Mouse (Mus musculus) myocyte (in vitro differentiated cells): ENCODE data around the gene Irgc1. TPM values are rescaled to one million over a fixed set of nuclear protein-coding genes. Genes with fewer than 3 reads are reported as not detected.

Source experiments
- H3K27me3 ChIP-seq: one replicate; pipeline ENCODE4 v1.6.1; 2011; ENCODE audit not compliant: control insufficient read depth, insufficient read depth, insufficient read length
- H3K36me3 ChIP-seq: one replicate; pipeline ENCODE4 v1.6.1; 2011; ENCODE audit not compliant: control insufficient read depth, insufficient read depth
- H3K4me2 ChIP-seq: one replicate; pipeline ENCODE4 v1.6.1; 2011; ENCODE audit warnings: low read depth, control low read depth
- H3K4me3 ChIP-seq: one replicate; pipeline ENCODE4 v1.5.1; 2011; ENCODE audit warnings: mild to moderate bottlenecking, control low read depth, moderate library complexity
- H3K79me2 ChIP-seq: one replicate; pipeline ENCODE4 v1.6.1; 2011; ENCODE audit not compliant: control insufficient read depth, insufficient read depth
- H3ac ChIP-seq: one replicate; pipeline ENCODE4 v1.6.1; 2011; ENCODE audit not compliant: control insufficient read depth, insufficient read length
- CEBPB ChIP-seq: IDR thresholded peaks from 2 replicates; pipeline ENCODE4 v1.6.1; 2011; ENCODE audit warnings: mild to moderate bottlenecking, moderate library complexity; ENCODE audit not compliant: poor library complexity, insufficient read depth, severe bottlenecking
- E2F4 ChIP-seq: IDR thresholded peaks from one replicate; pipeline ENCODE4 v1.6.1; 2011; ENCODE audit warnings: mild to moderate bottlenecking, control low read depth, moderate library complexity; ENCODE audit not compliant: insufficient read depth
- MAX ChIP-seq: IDR thresholded peaks from one replicate; pipeline ENCODE4 v1.6.1; 2011; ENCODE audit warnings: low read depth, mild to moderate bottlenecking, control low read depth
- MYOD1 ChIP-seq, 3 experiments: IDR thresholded peaks; one replicate each; pipeline ENCODE4 v1.6.1; 2011; ENCODE audit warnings: control low read depth in 2 of 3, low read depth in 2 of 3, mild to moderate bottlenecking in 2 of 3, moderate library complexity in 1 of 3; ENCODE audit not compliant: insufficient read length in 2 of 3, control insufficient read depth in 1 of 3
- MYOG ChIP-seq, 3 experiments: IDR thresholded peaks; one replicate each; pipeline ENCODE4 v1.6.1; 2011; ENCODE audit warnings: control low read depth in 2 of 3, low read depth in 2 of 3, mild to moderate bottlenecking in 2 of 3; ENCODE audit not compliant: insufficient read length in 2 of 3, control insufficient read depth in 1 of 3, insufficient read depth in 1 of 3
- POLR2A ChIP-seq: IDR thresholded peaks from one replicate; pipeline ENCODE4 v1.6.1; 2011; ENCODE audit warnings: low read depth, mild to moderate bottlenecking, control low read depth, moderate library complexity; ENCODE audit not compliant: insufficient read length
- POLR2AphosphoS2 ChIP-seq: IDR thresholded peaks from one replicate; pipeline ENCODE4 v1.6.1; 2011; ENCODE audit warnings: low read depth, control low read depth; ENCODE audit not compliant: insufficient read length
- REST ChIP-seq: IDR thresholded peaks from one replicate; pipeline ENCODE4 v1.6.1; 2011; ENCODE audit warnings: mild to moderate bottlenecking, control low read depth, moderate library complexity; ENCODE audit not compliant: insufficient read depth, insufficient read length
- SRF ChIP-seq: IDR thresholded peaks from one replicate; pipeline ENCODE4 v1.6.1; 2011; ENCODE audit warnings: low read depth; ENCODE audit not compliant: control insufficient read depth, insufficient read length
- TCF12 ChIP-seq: IDR thresholded peaks from one replicate; pipeline ENCODE4 v1.6.1; 2011; ENCODE audit warnings: mild to moderate bottlenecking, control low read depth; ENCODE audit not compliant: poor library complexity, insufficient read depth, severe bottlenecking
- TCF3 ChIP-seq: IDR thresholded peaks from one replicate; pipeline ENCODE4 v1.6.1; 2011; ENCODE audit warnings: low read depth, control low read depth; ENCODE audit not compliant: insufficient read length
- USF1 ChIP-seq: IDR thresholded peaks from one replicate; pipeline ENCODE4 v1.6.1; 2011; ENCODE audit warnings: low read depth, mild to moderate bottlenecking, control low read depth, moderate library complexity
- polyA plus RNA-seq: library from polyadenylated mRNA; unstranded; fragments of >200 nt; fragmentation: generic; extraction: Trizol; gene quantifications from one replicate; pipeline ENCODE4 v1.2.1, GENCODE M21; 2012; ENCODE audit warnings: missing spikeins

The Irgc1 gene
- polyA plus RNA-seq, 1 experiment, result 0.32 TPM

- H3K4me2 ChIP-seq, result no peak overlapping the region
- no peaks in the 10 kb centered on the region for H3K79me2 ChIP-seq
- H3K4me3 ChIP-seq, result no peak overlapping the region
- no peaks in the 10 kb centered on the region for H3K27me3 ChIP-seq
- no peak for TF ChIP-seq TCF12
- TF ChIP-seq POLR2A, result no peak
- no peak for TF ChIP-seq TCF3
- TF ChIP-seq CEBPB, result no peak
- no peak for TF ChIP-seq POLR2AphosphoS2
- no peak for TF ChIP-seq MAX
- no peak for TF ChIP-seq MYOG (IDR thresholded peaks at IDR 0.05; ENCODE audit: control insufficient read depth in 1 of 3, insufficient read depth in 1 of 3, insufficient read length in 2 of 3, low read depth in 2 of 3)
- no peak for TF ChIP-seq USF1
- TF ChIP-seq REST, result no peak
- no peak for TF ChIP-seq SRF
- no peak for TF ChIP-seq E2F4
- no peak for TF ChIP-seq MYOD1 (IDR thresholded peaks at IDR 0.05; ENCODE audit: control insufficient read depth in 1 of 3, insufficient read length in 2 of 3, low read depth in 2 of 3)
- no peak overlapping the region for H3ac ChIP-seq
- H3K36me3 ChIP-seq, result no peaks in the 10 kb centered on the region
These were observed 9.8 kb downstream of the Irgc1 start for GRCm38 (mm10) chr7:24442313-24442712.

GRCm38 (mm10) chr7:24441785-24442184 is 10.3 kb downstream of the Irgc1 start:
- no peak for TF ChIP-seq MAX
- peak in 1 of 3 experiments; percentile 5 for TF ChIP-seq MYOG (IDR thresholded peaks at IDR 0.05; ENCODE audit: control insufficient read depth in 1 of 3, insufficient read depth in 1 of 3, insufficient read length in 2 of 3, low read depth in 2 of 3)
- TF ChIP-seq MYOD1 (IDR thresholded peaks at IDR 0.05; ENCODE audit: control insufficient read depth in 1 of 3, insufficient read length in 2 of 3, low read depth in 2 of 3), result peak in 1 of 3 experiments; percentile 41

DNA sequence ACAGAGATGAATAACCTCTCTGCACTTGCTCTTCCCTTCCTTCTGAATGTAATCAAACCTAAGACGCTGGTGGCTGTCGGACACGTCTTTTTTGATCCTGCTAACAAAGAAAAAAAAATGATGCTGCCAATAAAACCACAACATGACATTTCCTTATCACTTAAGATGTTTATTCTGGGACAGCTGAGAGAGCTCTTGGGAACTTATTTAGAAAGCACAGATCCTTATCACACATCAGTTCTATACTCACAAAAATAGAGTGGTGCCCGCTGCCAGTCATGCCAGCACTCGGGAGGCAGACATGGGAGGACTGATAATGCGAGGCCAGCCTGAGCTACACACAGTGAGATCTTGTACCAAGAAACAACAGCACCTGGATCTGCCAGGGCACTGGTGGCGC is 12.2 kb downstream of the Irgc1 start:
- no peak for TF ChIP-seq TCF12
- peak in 1 of 3 experiments; percentile 51 for TF ChIP-seq MYOG (IDR thresholded peaks at IDR 0.05; ENCODE audit: control insufficient read depth in 1 of 3, insufficient read depth in 1 of 3, insufficient read length in 2 of 3, low read depth in 2 of 3)
- no peak overlapping the region for H3K4me2 ChIP-seq
- no peaks in the 10 kb centered on the region for H3K36me3 ChIP-seq
- no peak overlapping the region for H3K4me3 ChIP-seq
- H3K79me2 ChIP-seq, result no peaks in the 10 kb centered on the region
- H3ac ChIP-seq, result no peak overlapping the region
- H3K27me3 ChIP-seq, result no peaks in the 10 kb centered on the region

More at GRCm38 (mm10) chr7:24441785-24442184, 10.3 kb downstream of the Irgc1 start:
- no peaks in the 10 kb centered on the region for H3K36me3 ChIP-seq
- H3ac ChIP-seq, result no peak overlapping the region
- no peaks in the 10 kb centered on the region for H3K27me3 ChIP-seq
- H3K4me3 ChIP-seq, result no peak overlapping the region
- H3K79me2 ChIP-seq, result no peaks in the 10 kb centered on the region
- H3K4me2 ChIP-seq, result no peak overlapping the region

DNA sequence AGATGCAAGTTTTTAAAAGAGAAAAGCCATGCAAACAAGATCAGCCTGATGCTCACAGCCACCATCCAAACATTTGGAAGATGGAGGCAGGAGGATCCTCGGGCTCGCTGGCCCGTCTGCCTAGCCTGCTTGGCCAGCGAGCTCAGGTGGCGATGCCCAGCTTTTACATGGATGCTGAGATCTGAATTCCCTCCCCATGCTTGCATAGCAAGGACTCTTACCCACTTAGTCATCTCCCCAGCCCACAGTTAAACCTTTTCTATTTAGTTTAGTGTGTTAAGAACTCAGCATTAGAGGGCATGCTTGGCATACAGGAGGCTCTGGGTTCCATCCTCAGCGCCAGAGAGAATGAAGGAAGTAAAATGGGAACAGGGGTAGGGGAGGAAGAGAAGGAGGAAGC is 12.9 kb downstream of the Irgc1 start:
- no peaks in the 10 kb centered on the region for H3K79me2 ChIP-seq
- peak overlapping the region; percentile 51 for H3K4me2 ChIP-seq
- no peak overlapping the region for H3K4me3 ChIP-seq
- TF ChIP-seq TCF3 (no peak), MYOD1 (IDR thresholded peaks at IDR 0.05; ENCODE audit: control insufficient read depth in 1 of 3, insufficient read length in 2 of 3, low read depth in 2 of 3) (no peak), E2F4 (no peak), USF1 (no peak), POLR2AphosphoS2 (no peak)
- no peaks in the 10 kb centered on the region for H3K27me3 ChIP-seq
- H3K36me3 ChIP-seq, result no peaks in the 10 kb centered on the region
- no peak overlapping the region for H3ac ChIP-seq

GRCm38 (mm10) chr7:24437981-24438380 is 14.1 kb downstream of the Irgc1 start:
- peak overlapping the region; percentile 24 for H3K4me2 ChIP-seq
- H3K4me3 ChIP-seq, result no peak overlapping the region
- H3K79me2 ChIP-seq, result no peaks in the 10 kb centered on the region
- H3ac ChIP-seq, result no peak overlapping the region
- no peaks in the 10 kb centered on the region for H3K27me3 ChIP-seq
- no peaks in the 10 kb centered on the region for H3K36me3 ChIP-seq
- TF ChIP-seq MYOD1 (IDR thresholded peaks at IDR 0.05; ENCODE audit: control insufficient read depth in 1 of 3, insufficient read length in 2 of 3, low read depth in 2 of 3) (peak; percentile 41 to 89 (median 61)), TCF12 (no peak), MYOG (IDR thresholded peaks at IDR 0.05; ENCODE audit: control insufficient read depth in 1 of 3, insufficient read depth in 1 of 3, insufficient read length in 2 of 3, low read depth in 2 of 3) (peak; percentile 64 to 92 (median 90))

DNA sequence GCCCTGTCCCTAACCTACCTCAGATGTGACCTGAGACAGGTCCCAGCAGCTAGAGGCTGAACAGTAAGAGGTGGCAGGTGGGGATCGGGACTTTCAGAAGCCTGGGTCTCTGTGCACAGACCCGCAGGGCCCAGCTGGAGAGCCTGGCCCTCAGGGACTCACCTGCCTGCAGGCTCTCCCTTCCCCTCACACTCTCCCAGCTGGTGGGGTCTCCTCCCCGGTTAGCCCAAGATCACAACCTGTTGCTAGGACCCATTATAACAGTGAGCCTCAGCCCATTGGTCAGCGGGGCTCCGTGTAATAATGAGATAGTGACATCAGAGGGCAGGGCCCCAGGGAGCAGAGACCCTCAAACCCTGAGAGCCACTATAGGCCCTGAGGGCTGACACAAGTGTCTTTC is 16.8 kb downstream of the Irgc1 start:
- Histone ChIP-seq H3ac (no peak overlapping the region), H3K4me3 (no peak overlapping the region), H3K4me2 (no peak overlapping the region), H3K79me2 (no peaks in the 10 kb centered on the region), H3K36me3 (no peaks in the 10 kb centered on the region), H3K27me3 (no peaks in the 10 kb centered on the region)
- no peak for TF ChIP-seq E2F4
- no peak for TF ChIP-seq USF1
- TF ChIP-seq POLR2A, result no peak
- TF ChIP-seq MAX, result no peak
- TF ChIP-seq POLR2AphosphoS2, result no peak
